Mouse (Mus musculus) heart, postnatal 4 days (tissue): ENCODE data around the gene Clec2i. TPM values are rescaled to one million over a fixed set of nuclear protein-coding genes. Genes with fewer than 3 reads are reported as not detected.

ENCODE experiments used
- microRNA-seq, 2 experiments: library from miRNA; unstranded; fragments of <30 nt; microRNA quantifications; one replicate each; pipeline ENCODE4 v1.2.0; 2021 to 2022
- total RNA-seq, 2 experiments: library from RNA; stranded (reverse); gene quantifications; 2 replicates each; pipeline ENCODE4 v1.2.3; 2021

Gene Clec2i
- total RNA-seq, 2 experiments from 2014 or later = not detected

Small RNAs within 50 kb of the gene (microRNA-seq; reads per million reads assigned to microRNA genes)
- gene Gm27336 = 0 reads per million in 2 experiments

Other genes starting within 250 kb of the Clec2i start
- gene Clec2h, start 225.2 kb upstream of the Clec2i start, total RNA-seq = not detected
- gene Klrb1, start 164.5 kb upstream of the Clec2i start, total RNA-seq = not detected
- gene Klrb1c, start 98.4 kb upstream of the Clec2i start, total RNA-seq = not detected
- not detected for gene Gm44511, start 61.3 kb upstream of the Clec2i start, total RNA-seq
- not detected for gene Klrb1b, start 61.3 kb upstream of the Clec2i start, total RNA-seq
- gene BC035044, start 3.5 kb downstream of the Clec2i start, total RNA-seq = under 1 TPM in 1 of 2 experiments, not detected in 1; 0.21 TPM
- gene Clec2g, start 46.8 kb downstream of the Clec2i start, total RNA-seq = 1 to 10 TPM in 1 of 2 experiments, under 1 TPM in 1; 0.63 to 1.5 TPM
- gene Klrb1f, start 158.3 kb downstream of the Clec2i start, total RNA-seq = not detected
- gene Clec2e, start 213.3 kb downstream of the Clec2i start, total RNA-seq = not detected